Mouse (Mus musculus): ENCODE data around the gene Cys1. TPM values are rescaled to one million over a fixed set of nuclear protein-coding genes. Genes with fewer than 3 reads are reported as not detected.
"Not testable (repeated sequence)": the region's sequence is repeated elsewhere in the genome, so short reads cannot be mapped to it uniquely, and the experiment has no call there.

Gene Cys1
- total RNA-seq, 2 experiments from 2014 or later = 22.8 to 28.6 TPM

GRCm38 (mm10) chr12:24707954-24708823 lies 26.6 kb upstream of the Cys1 start, which contains the start of gene Rrm2:
Gene Rrm2 (plus strand): TSS chr12:24708241.
- Histone ChIP-seq H3K27ac (peak within 1 kb of the TSS; percentile 63; the same call in 1 of the 2 replicates), H3K4me3 (peak within 1 kb of the TSS; percentile 81)
- DNase-seq (ENCODE audit: low spot score in 2 of 2) = peak; percentile 88 to 90

GRCm38 (mm10) chr12:24707480-24707802 lies 25.8 kb upstream of the Cys1 start:
- no peak for DNase-seq (ENCODE audit: low spot score in 2 of 2)
- TF ChIP-seq CTCF (conservative IDR thresholded peaks at IDR 0.05) = no peak
- Histone ChIP-seq H3K4me3 (no peak overlapping the region), H3K27ac (no peak overlapping the region)

More at GRCm38 (mm10) chr12:24707954-24708823, 26.6 kb upstream of the Cys1 start, which contains the start of gene Rrm2:
- peak; percentile 88 for TF ChIP-seq CTCF (conservative IDR thresholded peaks at IDR 0.05)

DNA sequence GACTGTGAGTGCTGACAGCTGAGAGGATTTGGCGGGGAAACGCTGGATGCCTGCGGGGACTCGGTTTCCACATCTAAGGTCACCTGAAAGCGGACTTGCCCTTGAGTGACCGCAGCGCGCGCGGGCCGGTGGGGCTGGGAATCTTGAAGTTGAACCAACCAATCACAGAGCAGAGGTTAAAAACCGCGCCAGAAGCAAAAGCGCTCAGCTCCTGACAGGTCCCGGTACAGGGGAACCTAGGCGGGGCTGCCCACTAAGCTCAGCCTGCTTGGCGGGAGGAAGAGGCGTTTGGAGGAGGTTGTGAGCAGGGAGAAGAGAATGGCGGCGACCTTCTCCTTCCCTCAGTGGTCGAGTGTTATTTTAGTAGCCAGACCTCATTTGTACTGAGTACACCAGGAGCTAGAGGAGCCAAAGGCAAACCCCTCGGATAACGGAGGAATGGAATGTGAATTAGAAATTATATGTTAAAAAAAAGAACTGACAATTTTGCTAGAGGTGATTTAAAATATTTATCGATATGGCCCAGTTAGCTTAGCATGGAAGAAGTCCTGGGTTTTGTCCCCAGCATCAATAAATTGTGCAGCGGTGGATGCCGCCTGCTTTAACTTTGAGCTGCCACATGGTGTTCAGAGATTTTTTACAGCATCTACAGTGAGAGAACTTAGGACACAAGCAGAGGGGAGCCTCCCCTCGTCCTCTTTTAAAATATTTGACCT lies 25.3 kb upstream of the Cys1 start:
- Histone ChIP-seq H3K4me3 (no peak overlapping the region), H3K27ac (no peak overlapping the region)
- no peak for DNase-seq (ENCODE audit: low spot score in 2 of 2)
- no peak for TF ChIP-seq CTCF (conservative IDR thresholded peaks at IDR 0.05)

DNA sequence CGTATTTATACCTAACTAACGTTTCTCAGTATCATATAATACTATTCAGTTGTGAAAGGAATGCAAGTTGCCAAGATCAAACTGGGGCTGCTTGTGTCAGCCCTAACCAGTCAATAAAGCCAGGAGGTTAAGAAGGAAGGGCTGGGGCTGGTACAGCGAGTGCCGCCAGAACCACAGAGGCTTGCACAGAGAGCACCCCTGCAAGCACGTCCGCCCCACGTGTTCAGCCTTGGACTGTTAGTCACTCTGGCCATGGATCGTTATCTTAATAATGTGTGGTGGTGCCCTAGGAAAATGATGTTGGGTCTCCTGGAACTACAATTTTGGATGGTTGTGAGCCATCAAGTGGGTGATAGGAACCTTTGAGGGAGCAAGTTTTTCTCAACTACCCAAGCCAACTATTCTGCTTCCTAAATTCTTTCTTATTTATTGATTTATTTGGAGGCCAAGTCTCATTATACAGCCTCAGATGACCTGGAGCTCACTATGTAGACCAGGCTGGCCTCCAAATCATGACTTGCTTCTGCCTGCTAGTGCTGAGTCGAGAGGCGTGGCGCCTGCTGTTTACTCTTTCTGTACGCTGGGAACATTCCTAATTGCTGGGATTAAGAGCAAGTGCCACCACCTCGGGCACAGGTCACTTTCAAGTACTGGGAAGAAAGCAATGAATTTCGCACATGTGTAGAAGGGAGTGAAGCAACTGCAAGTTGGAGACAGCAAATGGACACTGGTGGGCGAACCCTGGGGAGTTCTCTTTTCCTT lies 24.1 kb upstream of the Cys1 start:
- Histone ChIP-seq H3K27ac (no peak overlapping the region), H3K4me3 (no peak overlapping the region)
- TF ChIP-seq CTCF (conservative IDR thresholded peaks at IDR 0.05) = no peak
- DNase-seq (ENCODE audit: low spot score in 2 of 2) = no peak

GRCm38 (mm10) chr12:24703013-24703412 lies 21.4 kb upstream of the Cys1 start:
- DNase-seq (ENCODE audit: low spot score in 2 of 2) = no peak
- Histone ChIP-seq H3K27ac (no peak overlapping the region), H3K4me3 (no peak overlapping the region)
- no peak for TF ChIP-seq CTCF (conservative IDR thresholded peaks at IDR 0.05)

GRCm38 (mm10) chr12:24701621-24702020 lies 20.0 kb upstream of the Cys1 start:
- not testable (repeated sequence) for H3K4me3 ChIP-seq; DNase-seq (ENCODE audit: low spot score in 2 of 2); H3K27ac ChIP-seq
- TF ChIP-seq CTCF (conservative IDR thresholded peaks at IDR 0.05) = peak; percentile 50

DNA sequence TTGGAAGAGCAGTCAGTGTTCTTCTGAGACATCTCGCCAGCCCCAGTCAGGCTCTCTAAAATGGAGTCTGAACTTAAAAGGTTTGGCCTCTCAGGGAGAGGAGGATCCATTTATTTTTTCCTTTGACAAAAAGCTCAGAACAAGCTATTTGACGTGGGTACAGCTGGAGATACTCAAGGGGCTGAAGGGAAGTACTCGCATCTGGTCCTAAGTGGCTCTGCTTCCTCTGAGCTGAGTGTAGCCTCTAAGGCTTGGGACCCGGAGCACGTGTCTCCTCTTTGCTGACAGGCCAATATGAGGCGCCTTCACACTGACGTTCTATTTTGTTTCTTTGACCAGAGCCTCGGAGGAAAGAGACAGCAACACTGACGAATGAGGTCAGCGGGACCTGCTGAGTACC lies 18.0 kb upstream of the Cys1 start:
- Histone ChIP-seq H3K27ac (no peak overlapping the region), H3K4me3 (no peak overlapping the region)
- DNase-seq (ENCODE audit: low spot score in 2 of 2) = no peak
- TF ChIP-seq CTCF (conservative IDR thresholded peaks at IDR 0.05) = no peak; the same call in 1 of the 2 replicates

DNA sequence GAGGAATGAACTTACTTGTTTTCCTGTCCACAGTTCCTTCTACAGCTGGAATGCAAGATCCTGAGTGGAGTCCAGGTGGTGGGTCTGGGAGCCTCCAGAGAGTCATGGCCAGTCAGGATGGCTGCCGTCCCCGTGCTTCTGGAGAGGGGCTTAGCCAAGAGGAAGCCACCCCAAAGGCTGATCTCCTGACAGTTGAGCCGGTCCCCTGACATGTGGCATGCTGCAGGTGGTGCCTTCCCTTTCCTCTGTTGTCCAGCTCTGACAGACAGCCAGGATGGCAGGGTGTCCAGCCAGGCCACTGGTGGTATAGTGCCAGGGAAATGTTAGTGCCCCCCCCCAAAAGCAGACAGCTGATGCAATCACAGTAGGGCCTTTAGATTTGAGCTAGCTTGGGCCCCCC lies 16.9 kb upstream of the Cys1 start:
- TF ChIP-seq CTCF (conservative IDR thresholded peaks at IDR 0.05) = no peak
- Histone ChIP-seq H3K27ac (no peak overlapping the region), H3K4me3 (no peak overlapping the region)
- DNase-seq (ENCODE audit: low spot score in 2 of 2) = no peak

GRCm38 (mm10) chr12:24697484-24698204 lies 16.0 kb upstream of the Cys1 start:
- Histone ChIP-seq H3K27ac (no peak overlapping the region), H3K4me3 (no peak overlapping the region)
- TF ChIP-seq CTCF (conservative IDR thresholded peaks at IDR 0.05) = no peak
- DNase-seq (ENCODE audit: low spot score in 2 of 2) = no peak

GRCm38 (mm10) chr12:24696500-24697483 lies 15.2 kb upstream of the Cys1 start:
- TF ChIP-seq CTCF (conservative IDR thresholded peaks at IDR 0.05) = peak; percentile 78
- H3K27ac ChIP-seq = no peak overlapping the region
- H3K4me3 ChIP-seq = no peak overlapping the region
- peak; percentile 84 to 92 for DNase-seq (ENCODE audit: low spot score in 2 of 2)

DNA sequence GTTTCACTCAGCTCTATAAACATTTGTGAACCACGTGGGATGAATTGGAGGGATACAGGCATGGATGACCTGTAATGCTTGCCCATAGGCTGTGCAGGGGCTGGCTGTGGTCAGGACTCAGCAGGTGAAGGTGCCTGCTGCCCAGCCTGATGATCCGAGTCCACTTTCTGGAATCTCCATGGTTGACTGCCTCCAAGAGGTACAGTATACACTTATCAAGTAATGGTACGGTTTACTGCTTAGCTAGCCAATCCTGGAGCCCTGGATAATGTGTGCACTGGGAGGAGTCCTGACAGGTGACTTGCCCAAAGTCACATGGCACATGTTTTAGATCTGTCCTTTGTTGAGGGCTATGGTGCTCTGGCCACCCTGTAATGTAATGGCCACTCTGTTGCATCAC lies 8.7 kb upstream of the Cys1 start:
- no peak for DNase-seq (ENCODE audit: low spot score in 2 of 2)
- Histone ChIP-seq H3K27ac (no peak overlapping the region), H3K4me3 (no peak overlapping the region)
- TF ChIP-seq CTCF (conservative IDR thresholded peaks at IDR 0.05) = no peak
